Mouse (Mus musculus) erythroblast, embryonic 14.5 days (primary cell): Measurements from ENCODE around the gene Azi2.

Experiments used
- GATA1 ChIP-seq: IDR thresholded peaks from 2 replicates; pipeline ENCODE4 v1.6.1; 2012; ENCODE audit warnings: low read length, inconsistent platforms, mixed read lengths
- TAL1 ChIP-seq: IDR thresholded peaks from 3 replicates; pipeline ENCODE4 v1.6.1; 2012; ENCODE audit warnings: low read length, inconsistent platforms, mixed read lengths

GRCm38 (mm10) chr9:118071337-118071736, 31.0 kb downstream of the Azi2 start:
- no peak for TF ChIP-seq TAL1
- no peak for TF ChIP-seq GATA1
